Mouse (Mus musculus) small intestine, adult 2 months (tissue): Measurements from ENCODE around the gene Apoc4. TPM values are rescaled to one million over a fixed set of nuclear protein-coding genes. Genes with fewer than 3 reads are reported as not detected.

Experiments
- H3K27ac ChIP-seq: fragments of 200-500 bp; 2 replicates; pipeline ENCODE4 v1.5.1; 2012; ENCODE audit warnings: low read depth, low read length, control low read depth, inconsistent platforms; ENCODE audit not compliant: insufficient read depth
- H3K27me3 ChIP-seq: fragments of 200-500 bp; 2 replicates; pipeline ENCODE4 v1.6.1; 2012; ENCODE audit warnings: mild to moderate bottlenecking, moderate library complexity, low read length, inconsistent platforms; ENCODE audit not compliant: control insufficient read depth, insufficient read depth
- H3K36me3 ChIP-seq: fragments of 200-500 bp; 2 replicates; pipeline ENCODE4 v1.6.1; 2012; ENCODE audit warnings: mild to moderate bottlenecking, low read length, control low read depth, inconsistent platforms; ENCODE audit not compliant: control insufficient read depth, insufficient read depth
- H3K4me1 ChIP-seq: fragments of 200-500 bp; 2 replicates; pipeline ENCODE4 v1.6.1; 2012; ENCODE audit warnings: low read length, inconsistent platforms, mixed read lengths; ENCODE audit not compliant: control insufficient read depth, insufficient read depth, insufficient read length
- H3K4me3 ChIP-seq: fragments of 200-500 bp; 2 replicates; pipeline ENCODE4 v1.5.1; 2012; ENCODE audit warnings: low read depth, mild to moderate bottlenecking, control low read depth, inconsistent platforms, low read length, moderate library complexity
- CTCF ChIP-seq: fragments of 200-500 bp; IDR thresholded peaks from 2 replicates; pipeline ENCODE4 v1.5.1; 2012; ENCODE audit warnings: low read depth, mild to moderate bottlenecking, control low read depth, inconsistent platforms, low read length, moderate library complexity, mixed read lengths; ENCODE audit not compliant: insufficient replicate concordance, insufficient read length; ENCODE audit errors: extremely low read depth
- POLR2A ChIP-seq: fragments of 200-500 bp; IDR thresholded peaks from 2 replicates; pipeline ENCODE4 v1.6.1; 2012; ENCODE audit warnings: low read depth, mild to moderate bottlenecking, control low read depth, inconsistent platforms, low read length, moderate library complexity
- WGBS: fragments of 180-500 bp; shearing (Covaris S2); methylation state at CpG from one replicate; pipeline ENCODE4 v1.1.7; 2018; 5-methylcytosine and 5-hydroxymethylcytosine counted together
- polyA plus RNA-seq: library from polyadenylated mRNA; depleted of rRNA; stranded (reverse); fragments of >200 nt; gene quantifications from 2 replicates; pipeline ENCODE4 v1.2.3, GENCODE M21; 2012

The Apoc4 gene
- polyA plus RNA-seq, 1 experiment, result 1.4 TPM

DNA sequence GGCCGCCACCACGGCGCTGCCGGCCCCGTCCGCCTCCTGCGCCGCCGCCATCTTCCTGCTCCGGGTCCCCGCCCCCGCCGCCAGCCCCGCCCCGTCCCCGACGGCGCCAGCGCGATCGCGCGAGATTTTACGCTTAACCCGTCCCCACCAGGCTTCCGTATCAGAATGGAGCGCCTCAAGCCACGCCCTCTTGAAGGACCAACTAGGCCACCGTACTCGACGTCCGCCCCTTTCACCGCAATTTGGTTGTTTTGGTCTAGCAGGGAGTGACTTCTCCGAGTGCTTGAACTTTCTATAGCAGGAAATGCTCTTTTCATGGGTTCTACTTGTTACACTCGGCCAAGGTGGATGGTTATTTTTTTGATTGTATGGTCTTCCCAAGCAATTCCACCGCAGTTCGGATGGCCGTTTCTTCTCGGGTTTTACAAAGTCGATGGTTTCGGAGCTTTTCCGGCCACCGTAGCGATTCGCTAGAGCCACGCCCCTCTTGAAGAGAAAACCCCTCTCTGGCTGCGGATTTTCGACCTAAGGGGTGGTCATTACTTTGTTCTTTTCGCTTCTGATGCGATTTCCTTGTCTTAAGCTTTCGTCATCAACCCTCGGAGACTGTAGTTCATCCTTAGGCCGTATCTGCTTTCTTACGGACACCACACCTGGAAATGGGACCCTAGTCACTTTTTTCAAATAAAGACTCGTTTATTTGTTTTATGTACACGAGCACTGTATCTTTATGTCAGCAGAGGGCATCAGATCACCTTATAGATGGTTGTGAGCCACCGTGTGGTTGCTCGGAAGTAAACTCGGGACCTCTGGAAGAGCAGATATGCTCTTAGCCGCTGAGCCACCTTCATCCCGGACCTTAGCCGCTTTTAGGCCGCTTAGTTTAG lies 16.1 kb downstream of the Apoc4 start, which contains the start of gene Clptm1:
Gene Clptm1, minus strand, starts transcription at position 79 of the 887 bp plus-strand sequence.
- under 1% methylated on average over 62 of the region's 63 CpGs for WGBS
- Histone ChIP-seq H3K36me3 (peaks cover 3% of the 10 kb centered on the region), H3K4me1 (peaks cover 10% of the 10 kb centered on the region; the same call in 1 of the 2 replicates), H3K27ac (peak within 1 kb of the TSS; percentile 94), H3K27me3 (no peaks in the 10 kb centered on the region), H3K4me3 (peak within 1 kb of the TSS; percentile 95)
- TF ChIP-seq POLR2A, result peak; percentile 76; the same call in 1 of the 2 replicates
- TF ChIP-seq CTCF, result no peak

DNA sequence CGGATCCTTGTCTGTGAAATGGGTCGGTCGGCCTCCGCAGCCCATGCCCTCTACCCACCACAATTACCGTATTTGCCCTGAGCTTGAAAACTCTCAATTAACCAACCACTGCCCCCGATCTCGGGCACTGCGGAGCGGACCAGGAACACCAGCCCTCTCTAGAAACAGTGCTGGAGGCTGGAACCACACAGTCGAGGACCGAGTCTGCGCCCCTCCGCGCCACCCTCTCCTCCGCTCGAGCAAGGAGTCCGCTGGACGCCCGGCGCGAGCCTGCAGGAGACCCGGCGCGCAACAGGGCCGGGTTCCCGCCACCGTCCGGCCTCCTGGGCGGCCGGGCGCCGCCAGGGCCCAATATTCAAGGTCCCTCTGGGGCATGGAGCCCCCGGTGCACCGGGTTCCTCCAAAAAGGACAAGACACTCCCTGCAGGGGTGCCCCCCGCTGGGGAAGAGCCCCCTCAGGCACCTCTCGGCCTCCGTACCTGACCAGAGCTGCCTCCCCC lies 16.8 kb downstream of the Apoc4 start:
- H3K36me3 ChIP-seq, result peaks cover 3% of the 10 kb centered on the region
- under 1% methylated on average over 37 of the region's 37 CpGs for WGBS
- H3K4me1 ChIP-seq, result peaks cover 10% of the 10 kb centered on the region; the same call in 1 of the 2 replicates
- peak overlapping the region; percentile 95 for H3K4me3 ChIP-seq
- H3K27me3 ChIP-seq, result no peaks in the 10 kb centered on the region
- no peak overlapping the region for H3K27ac ChIP-seq
- TF ChIP-seq CTCF (no peak), POLR2A (no peak; the same call in 1 of the 2 replicates)

DNA sequence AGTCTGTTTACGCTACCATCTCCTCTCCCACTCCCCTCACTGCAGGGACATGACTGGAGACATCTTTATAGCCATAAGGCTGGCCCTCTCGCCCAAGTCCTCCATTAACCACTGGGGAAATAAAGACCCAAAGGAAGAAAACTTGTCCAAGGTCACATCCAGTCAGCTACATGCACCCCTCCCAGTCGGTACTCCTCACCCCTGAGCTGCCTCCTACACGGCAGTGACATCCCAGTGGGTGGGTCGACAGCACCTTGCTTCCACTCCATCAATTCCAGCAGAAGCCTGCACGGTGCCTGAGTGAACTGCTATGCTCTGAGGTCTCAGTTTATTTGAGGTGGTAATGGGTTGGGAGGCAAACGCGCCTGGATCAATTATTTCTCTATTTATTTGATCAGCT lies 17.3 kb downstream of the Apoc4 start:
- H3K4me3 ChIP-seq, result peak overlapping the region; percentile 95
- H3K4me1 ChIP-seq, result peaks cover 7% of the 10 kb centered on the region; the same call in 1 of the 2 replicates
- H3K27me3 ChIP-seq, result no peaks in the 10 kb centered on the region
- TF ChIP-seq CTCF (no peak), POLR2A (no peak)
- peaks cover 3% of the 10 kb centered on the region for H3K36me3 ChIP-seq
- WGBS, result 12% methylated on average over 8 of the region's 8 CpGs
- H3K27ac ChIP-seq, result no peak overlapping the region

DNA sequence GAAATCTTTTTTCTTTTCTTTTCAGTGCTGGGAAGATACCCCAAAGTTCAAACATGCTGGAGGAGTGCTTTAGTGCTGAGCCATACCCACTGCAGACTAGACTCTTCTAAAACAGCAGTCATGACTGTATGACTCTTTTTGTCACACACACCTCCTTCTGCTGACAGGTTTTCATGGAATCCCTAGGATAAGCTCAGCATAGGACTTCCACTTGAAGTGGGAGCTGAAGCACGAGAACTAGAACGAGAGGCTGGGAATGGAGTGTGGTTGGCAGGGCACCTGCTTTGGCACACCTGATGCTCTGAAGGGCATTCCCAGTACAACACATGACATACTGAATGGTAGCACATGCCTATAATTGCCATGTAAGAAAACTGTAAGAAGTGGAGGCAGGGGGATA lies 28.7 kb downstream of the Apoc4 start:
- no peak overlapping the region for H3K27ac ChIP-seq
- TF ChIP-seq POLR2A (no peak), CTCF (no peak)
- H3K36me3 ChIP-seq, result peaks cover 49% of the 10 kb centered on the region
- 91% methylated on average over 2 of the region's 2 CpGs for WGBS
- H3K4me1 ChIP-seq, result peaks cover 3% of the 10 kb centered on the region; the same call in 1 of the 2 replicates
- no peaks in the 10 kb centered on the region for H3K27me3 ChIP-seq
- H3K4me3 ChIP-seq, result no peak overlapping the region

DNA sequence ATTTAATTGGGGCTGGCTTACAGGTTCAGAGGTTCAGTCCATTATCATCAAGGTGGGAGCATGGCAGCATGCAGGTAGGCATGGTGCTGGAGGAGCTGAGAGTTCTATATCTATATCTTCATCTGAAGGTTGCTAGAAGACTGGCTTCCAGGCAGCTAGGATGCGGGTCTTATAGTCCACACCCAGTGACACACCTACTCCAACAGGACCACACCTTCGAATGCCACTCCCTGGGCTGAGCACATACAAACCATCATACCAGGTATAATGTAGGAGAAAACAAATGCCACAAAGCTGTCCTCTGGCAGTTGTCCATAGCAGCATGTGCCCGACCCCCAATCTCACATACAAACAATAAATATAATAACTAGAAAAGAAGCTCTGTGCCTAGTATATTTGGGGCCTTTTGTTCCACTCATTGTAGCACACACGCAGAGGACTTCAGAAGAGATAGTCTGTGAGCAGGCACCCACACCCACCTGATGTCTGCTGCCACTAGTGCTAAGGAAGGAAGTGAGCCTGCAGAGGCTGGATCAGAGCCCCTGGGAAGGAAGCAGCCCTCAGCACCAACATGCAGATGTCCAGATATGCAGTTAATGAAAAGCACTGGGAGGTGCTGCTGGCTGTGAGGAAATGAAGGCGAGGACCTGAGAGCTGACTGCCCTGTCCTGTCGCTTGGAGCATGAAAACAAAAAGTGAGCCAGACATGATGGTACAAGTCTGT lies 30.1 kb downstream of the Apoc4 start:
- no peaks in the 10 kb centered on the region for H3K27me3 ChIP-seq
- peaks cover 56% of the 10 kb centered on the region for H3K36me3 ChIP-seq
- peaks cover 3% of the 10 kb centered on the region; the same call in 1 of the 2 replicates for H3K4me1 ChIP-seq
- H3K27ac ChIP-seq, result no peak overlapping the region
- TF ChIP-seq POLR2A, result no peak
- TF ChIP-seq CTCF, result no peak
- no peak overlapping the region for H3K4me3 ChIP-seq
- 71% methylated on average over 6 of the region's 6 CpGs for WGBS

DNA sequence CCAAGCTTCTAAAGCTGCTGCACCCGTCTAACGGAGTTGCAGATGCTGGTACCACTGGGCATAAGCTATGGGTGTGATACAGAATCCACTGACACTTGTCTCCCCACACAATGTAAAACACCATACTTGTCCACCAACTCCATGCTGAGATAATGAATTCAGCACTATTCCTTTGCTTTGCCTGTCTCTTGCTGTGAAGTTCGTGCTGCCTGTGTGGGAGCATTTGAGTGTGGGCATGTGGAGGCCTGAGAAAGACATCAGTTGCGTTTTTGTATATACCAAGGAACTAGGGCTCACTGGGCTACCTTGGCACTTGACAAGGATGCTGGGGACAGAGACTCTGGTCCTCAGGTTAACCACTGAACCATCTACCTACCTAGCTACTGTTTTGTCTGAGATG lies 40.1 kb downstream of the Apoc4 start:
- no peaks in the 10 kb centered on the region for H3K27me3 ChIP-seq
- TF ChIP-seq CTCF, result no peak
- TF ChIP-seq POLR2A, result no peak
- WGBS, result 90% methylated on average over 4 of the region's 4 CpGs
- peaks cover 82% of the 10 kb centered on the region for H3K36me3 ChIP-seq
- H3K27ac ChIP-seq, result no peak overlapping the region
- no peak overlapping the region for H3K4me3 ChIP-seq
- peaks cover 3% of the 10 kb centered on the region; the same call in 1 of the 2 replicates for H3K4me1 ChIP-seq
